Mouse (Mus musculus): ENCODE measurements around the gene Dus2. TPM values are rescaled to one million over a fixed set of nuclear protein-coding genes. Genes with fewer than 3 reads are reported as not detected.
A peak's percentile ranks its signal among the peaks of the same experiment; 100 is the strongest.

Dus2 gene
- polyA plus RNA-seq, 1 experiment, result 30.4 TPM

DNA sequence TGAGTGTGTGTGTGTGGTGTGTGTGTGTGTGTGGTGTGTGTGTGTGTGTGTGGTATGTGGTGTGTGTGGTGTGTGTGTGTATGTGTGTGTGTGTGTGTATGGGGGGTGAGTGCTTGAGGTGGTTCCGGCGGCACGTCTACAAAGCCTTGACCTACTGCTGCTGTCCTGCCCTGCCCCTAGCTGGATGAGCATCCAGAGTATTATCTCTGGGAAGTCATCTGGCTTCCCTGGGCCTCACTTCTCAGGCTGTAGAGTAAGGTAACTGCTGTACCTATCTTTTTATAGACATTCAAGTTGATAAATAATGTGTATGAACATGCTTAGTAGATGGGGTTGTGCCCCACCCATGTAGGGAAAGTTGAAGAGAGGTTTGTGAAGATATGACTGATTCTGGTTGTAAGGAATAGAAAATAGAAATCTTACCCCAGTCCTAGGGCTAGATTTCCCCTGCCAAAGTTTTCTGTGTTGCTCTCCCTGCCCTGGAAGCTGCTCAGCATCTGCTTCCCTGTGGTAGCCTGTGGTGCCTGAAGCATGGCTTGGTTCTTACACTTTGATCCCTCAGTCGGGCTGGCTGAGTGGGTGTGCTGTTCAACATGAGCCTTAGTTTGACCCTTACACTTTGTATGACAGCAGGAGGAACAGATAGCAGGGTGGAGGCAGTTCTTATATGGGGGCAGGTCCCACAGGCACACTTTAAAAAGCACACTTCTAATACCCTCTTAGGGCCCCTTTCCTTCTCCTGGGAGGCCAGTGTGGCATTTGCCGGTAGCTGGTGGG lies 56.9 kb downstream of the Dus2 start:
- H3K27me3 ChIP-seq (ENCODE audit: control insufficient read depth, insufficient read depth, insufficient read length), result no peaks in the 10 kb centered on the region
- H3K4me2 ChIP-seq (ENCODE audit: low read depth), result peak overlapping the region; percentile 1
- TF ChIP-seq POLR2AphosphoS2 (IDR thresholded peaks at IDR 0.05; ENCODE audit: insufficient read length, low read depth), result no peak
- H3K79me2 ChIP-seq (ENCODE audit: control insufficient read depth, insufficient read depth), result no peaks in the 10 kb centered on the region
- no peak overlapping the region for H3ac ChIP-seq (ENCODE audit: control insufficient read depth, insufficient read length)
- peaks cover 8% of the 10 kb centered on the region for H3K36me3 ChIP-seq (ENCODE audit: control insufficient read depth, insufficient read depth)
- H3K4me3 ChIP-seq, result no peak overlapping the region

- H3K4me3 ChIP-seq, result no peak overlapping the region
- TF ChIP-seq MYOD1 (IDR thresholded peaks at IDR 0.05; ENCODE audit: control insufficient read depth in 1 of 3, insufficient read length in 2 of 3, low read depth in 2 of 3) (no peak), TCF3 (IDR thresholded peaks at IDR 0.05; ENCODE audit: insufficient read length, low read depth) (no peak), POLR2AphosphoS2 (IDR thresholded peaks at IDR 0.05; ENCODE audit: insufficient read length, low read depth) (no peak), USF1 (IDR thresholded peaks at IDR 0.05; ENCODE audit: low read depth) (no peak), MAX (IDR thresholded peaks at IDR 0.05; ENCODE audit: low read depth) (no peak), MYOG (IDR thresholded peaks at IDR 0.05; ENCODE audit: control insufficient read depth in 1 of 3, insufficient read depth in 1 of 3, insufficient read length in 2 of 3, low read depth in 2 of 3) (no peak), CEBPB (IDR thresholded peaks at IDR 0.05; ENCODE audit: insufficient read depth, poor library complexity, severe bottlenecking) (no peak), SRF (IDR thresholded peaks at IDR 0.05; ENCODE audit: control insufficient read depth, insufficient read length, low read depth) (no peak), TCF12 (IDR thresholded peaks at IDR 0.05; ENCODE audit: insufficient read depth, poor library complexity, severe bottlenecking) (no peak), REST (IDR thresholded peaks at IDR 0.05; ENCODE audit: insufficient read depth, insufficient read length) (no peak), POLR2A (IDR thresholded peaks at IDR 0.05; ENCODE audit: insufficient read length, low read depth) (no peak), E2F4 (IDR thresholded peaks at IDR 0.05; ENCODE audit: insufficient read depth) (no peak)
- no peak overlapping the region for H3ac ChIP-seq (ENCODE audit: control insufficient read depth, insufficient read length)
- H3K27me3 ChIP-seq (ENCODE audit: control insufficient read depth, insufficient read depth, insufficient read length), result no peaks in the 10 kb centered on the region
- peaks cover 16% of the 10 kb centered on the region for H3K36me3 ChIP-seq (ENCODE audit: control insufficient read depth, insufficient read depth)
- no peak overlapping the region for H3K4me2 ChIP-seq (ENCODE audit: low read depth)
- no peaks in the 10 kb centered on the region for H3K79me2 ChIP-seq (ENCODE audit: control insufficient read depth, insufficient read depth)
These were observed 58.7 kb downstream of the Dus2 start for GRCm38 (mm10) chr8:106049840-106050239.

DNA sequence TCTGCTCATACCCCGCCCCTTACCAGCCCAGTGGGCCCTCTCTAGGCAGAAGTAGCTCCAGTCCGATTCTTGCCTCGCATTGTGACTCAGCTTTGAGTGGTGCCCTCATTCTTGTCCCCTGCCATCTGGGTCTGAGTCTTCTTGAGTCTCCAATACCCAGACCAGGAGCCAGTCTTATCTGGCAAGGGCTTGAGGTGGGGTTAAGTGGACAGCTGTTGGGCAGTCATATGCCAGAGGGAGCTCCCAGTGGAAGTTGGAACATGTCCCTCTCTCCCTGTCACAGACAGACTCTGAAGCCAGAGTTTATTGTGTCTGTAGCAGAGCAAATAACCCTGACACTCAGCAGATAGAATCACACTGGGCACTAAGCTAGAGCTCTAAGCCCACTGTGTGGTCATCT lies 59.9 kb downstream of the Dus2 start:
- H3K36me3 ChIP-seq (ENCODE audit: control insufficient read depth, insufficient read depth), result peaks cover 16% of the 10 kb centered on the region
- H3K27me3 ChIP-seq (ENCODE audit: control insufficient read depth, insufficient read depth, insufficient read length), result no peaks in the 10 kb centered on the region
- TF ChIP-seq USF1 (IDR thresholded peaks at IDR 0.05; ENCODE audit: low read depth), result no peak
- TF ChIP-seq CEBPB (IDR thresholded peaks at IDR 0.05; ENCODE audit: insufficient read depth, poor library complexity, severe bottlenecking), result no peak
- TF ChIP-seq TCF12 (IDR thresholded peaks at IDR 0.05; ENCODE audit: insufficient read depth, poor library complexity, severe bottlenecking), result peak; percentile 76
- TF ChIP-seq REST (IDR thresholded peaks at IDR 0.05; ENCODE audit: insufficient read depth, insufficient read length), result no peak
- peak; percentile 39 to 80 (median 56) for TF ChIP-seq MYOD1 (IDR thresholded peaks at IDR 0.05; ENCODE audit: control insufficient read depth in 1 of 3, insufficient read length in 2 of 3, low read depth in 2 of 3)
- peak in 2 of 3 experiments; percentile 91 to 97 for TF ChIP-seq MYOG (IDR thresholded peaks at IDR 0.05; ENCODE audit: control insufficient read depth in 1 of 3, insufficient read depth in 1 of 3, insufficient read length in 2 of 3, low read depth in 2 of 3)
- peak; percentile 19 for TF ChIP-seq POLR2A (IDR thresholded peaks at IDR 0.05; ENCODE audit: insufficient read length, low read depth)
- H3K4me2 ChIP-seq (ENCODE audit: low read depth), result peak overlapping the region; percentile 38
- H3K79me2 ChIP-seq (ENCODE audit: control insufficient read depth, insufficient read depth), result no peaks in the 10 kb centered on the region
- no peak overlapping the region for H3ac ChIP-seq (ENCODE audit: control insufficient read depth, insufficient read length)
- no peak overlapping the region for H3K4me3 ChIP-seq

DNA sequence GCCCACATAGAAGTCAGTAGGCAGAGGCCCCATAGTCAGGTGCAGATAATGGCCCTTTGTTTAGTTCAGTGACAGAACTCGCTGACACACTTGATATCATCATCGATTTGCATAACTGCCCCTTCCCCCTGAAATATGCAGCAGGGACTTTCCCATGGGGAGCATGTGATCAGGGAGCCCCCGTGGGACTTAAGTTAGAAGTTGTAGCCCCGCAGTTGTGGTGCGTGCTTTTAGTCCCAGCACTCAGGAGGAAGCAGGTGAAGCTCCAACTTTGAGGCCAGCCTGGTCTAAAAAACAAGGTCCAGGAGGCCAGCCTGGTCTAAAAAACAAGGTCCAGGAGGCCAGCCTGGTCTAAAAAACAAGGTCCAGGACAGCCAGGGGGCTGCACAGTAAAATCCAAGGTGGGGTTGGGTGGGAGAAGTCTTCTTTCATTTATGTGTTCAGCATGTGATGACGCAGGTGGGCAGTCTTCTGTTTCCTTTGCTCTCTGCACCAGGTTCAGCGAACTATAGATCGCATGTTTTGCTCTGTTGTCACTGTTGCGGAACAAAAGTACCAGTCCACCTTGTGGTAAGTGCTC lies 61.5 kb downstream of the Dus2 start:
- no peaks in the 10 kb centered on the region for H3K79me2 ChIP-seq (ENCODE audit: control insufficient read depth, insufficient read depth)
- no peak overlapping the region for H3ac ChIP-seq (ENCODE audit: control insufficient read depth, insufficient read length)
- no peak overlapping the region for H3K4me2 ChIP-seq (ENCODE audit: low read depth)
- H3K27me3 ChIP-seq (ENCODE audit: control insufficient read depth, insufficient read depth, insufficient read length), result no peaks in the 10 kb centered on the region
- H3K4me3 ChIP-seq, result no peak overlapping the region
- peaks cover 16% of the 10 kb centered on the region for H3K36me3 ChIP-seq (ENCODE audit: control insufficient read depth, insufficient read depth)
- TF ChIP-seq CEBPB (IDR thresholded peaks at IDR 0.05; ENCODE audit: insufficient read depth, poor library complexity, severe bottlenecking), result no peak

DNA sequence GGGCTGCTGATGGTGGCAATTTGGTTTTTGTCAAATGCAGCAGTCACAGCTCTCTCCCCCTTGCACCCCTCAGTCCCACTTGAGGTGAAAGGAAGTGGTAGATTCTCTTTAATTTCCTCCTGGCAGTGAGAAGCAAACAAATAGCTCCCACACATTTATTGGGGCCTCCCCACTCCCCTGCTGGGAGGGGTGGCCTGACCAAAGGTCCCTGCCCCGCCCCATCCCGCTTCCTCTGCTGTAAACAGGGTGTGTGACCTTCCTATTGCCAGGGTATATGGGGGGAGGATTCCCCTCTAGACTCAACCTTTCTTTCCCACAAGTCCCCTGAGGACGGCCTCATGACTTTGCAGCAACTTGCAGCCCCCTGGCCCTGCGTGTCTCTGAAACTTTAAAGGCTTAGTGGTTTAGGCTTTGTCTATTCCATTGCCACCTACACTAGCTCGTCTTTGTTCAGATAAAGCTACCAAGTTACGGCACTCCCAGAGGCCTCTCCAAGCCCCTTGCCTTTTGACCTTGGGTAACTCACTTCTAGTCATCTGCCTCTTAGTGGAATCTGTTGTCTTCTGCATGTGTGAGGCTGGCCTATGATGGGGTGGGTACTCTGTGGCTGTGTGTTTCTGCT lies 63.2 kb downstream of the Dus2 start:
- Histone ChIP-seq H3K79me2 (ENCODE audit: control insufficient read depth, insufficient read depth) (no peaks in the 10 kb centered on the region), H3K4me2 (ENCODE audit: low read depth) (no peak overlapping the region), H3ac (ENCODE audit: control insufficient read depth, insufficient read length) (no peak overlapping the region), H3K36me3 (ENCODE audit: control insufficient read depth, insufficient read depth) (peaks cover 16% of the 10 kb centered on the region), H3K27me3 (ENCODE audit: control insufficient read depth, insufficient read depth, insufficient read length) (no peaks in the 10 kb centered on the region), H3K4me3 (no peak overlapping the region)
- TF ChIP-seq CEBPB (IDR thresholded peaks at IDR 0.05; ENCODE audit: insufficient read depth, poor library complexity, severe bottlenecking) (no peak), MAX (IDR thresholded peaks at IDR 0.05; ENCODE audit: low read depth) (no peak), E2F4 (IDR thresholded peaks at IDR 0.05; ENCODE audit: insufficient read depth) (no peak), USF1 (IDR thresholded peaks at IDR 0.05; ENCODE audit: low read depth) (no peak), MYOD1 (IDR thresholded peaks at IDR 0.05; ENCODE audit: control insufficient read depth in 1 of 3, insufficient read length in 2 of 3, low read depth in 2 of 3) (no peak), POLR2AphosphoS2 (IDR thresholded peaks at IDR 0.05; ENCODE audit: insufficient read length, low read depth) (no peak), SRF (IDR thresholded peaks at IDR 0.05; ENCODE audit: control insufficient read depth, insufficient read length, low read depth) (no peak), TCF12 (IDR thresholded peaks at IDR 0.05; ENCODE audit: insufficient read depth, poor library complexity, severe bottlenecking) (no peak), TCF3 (IDR thresholded peaks at IDR 0.05; ENCODE audit: insufficient read length, low read depth) (no peak), REST (IDR thresholded peaks at IDR 0.05; ENCODE audit: insufficient read depth, insufficient read length) (no peak), MYOG (IDR thresholded peaks at IDR 0.05; ENCODE audit: control insufficient read depth in 1 of 3, insufficient read depth in 1 of 3, insufficient read length in 2 of 3, low read depth in 2 of 3) (no peak)

All from myocyte (in vitro differentiated cells).